Mouse (Mus musculus): ENCODE measurements at regions not wholly inside any gene's neighbourhood (a gene's known extent, or its start where the extent isn't known, plus 50 kb on each side); places are given as distances from the start of the nearest gene placed in this dataset.

- TF ChIP-seq POLR2A (IDR thresholded peaks at IDR 0.05; ENCODE audit: control insufficient read depth in 1 of 2, insufficient read depth in 1 of 2, low read depth in 1 of 2, low read length in 2 of 2, poor library complexity in 1 of 2) (no peak), SIN3A (IDR thresholded peaks at IDR 0.05; ENCODE audit: low read length) (no peak), CTCF (IDR thresholded peaks at IDR 0.05 in 2 of 3, conservative IDR thresholded peaks at IDR 0.05 in 1 of 3; ENCODE audit: control insufficient read depth in 1 of 3, insufficient read depth in 1 of 3, low read depth in 2 of 3, low read length in 3 of 3, poor library complexity in 1 of 3, severe bottlenecking in 1 of 3) (no peak), USF1 (IDR thresholded peaks at IDR 0.05; ENCODE audit: low read depth, low read length) (no peak), MXI1 (IDR thresholded peaks at IDR 0.05; ENCODE audit: low read depth, low read length) (no peak), CHD1 (IDR thresholded peaks at IDR 0.05; ENCODE audit: low read depth, low read length) (no peak), TBP (IDR thresholded peaks at IDR 0.05; ENCODE audit: low read depth, low read length) (no peak), TCF12 (IDR thresholded peaks at IDR 0.05; ENCODE audit: low read depth, low read length) (no peak), GATA1 (IDR thresholded peaks at IDR 0.05; ENCODE audit: low read depth, low read length) (no peak), ETS1 (IDR thresholded peaks at IDR 0.05; ENCODE audit: low read depth, low read length) (no peak)
These were observed 89.3 kb upstream of the Pmepa1 start for GRCm38 (mm10) chr2:173365441-173366166.
